Mouse (Mus musculus): ENCODE data around the gene B3gat2.
A peak's percentile ranks its signal among the peaks of the same experiment; 100 is the strongest.

The B3gat2 gene

GRCm38 (mm10) chr1:23761502-23762135, at the start of gene B3gat2:
Gene B3gat2, plus strand, starts transcription at chr1:23761753.
- peak; percentile 61 for DNase-seq (ENCODE audit: low read depth, low spot score)

GRCm38 (mm10) chr1:23720326-23720725, 41.2 kb upstream of the B3gat2 start:
- no peak for DNase-seq (ENCODE audit: low read depth, low spot score)

GRCm38 (mm10) chr1:23721036-23721435, 40.5 kb upstream of the B3gat2 start:
- no peak for DNase-seq (ENCODE audit: low read depth, low spot score)

- DNase-seq (ENCODE audit: low read depth, low spot score): no peak
Observed at GRCm38 (mm10) chr1:23722469-23723372, 38.8 kb upstream of the B3gat2 start.

- DNase-seq (ENCODE audit: low read depth, low spot score): no peak
Observed at GRCm38 (mm10) chr1:23731324-23731723, 30.2 kb upstream of the B3gat2 start.

GRCm38 (mm10) chr1:23750864-23751532, 10.6 kb upstream of the B3gat2 start:
- no peak for DNase-seq (ENCODE audit: low read depth, low spot score)

GRCm38 (mm10) chr1:23753091-23753490, 8.5 kb upstream of the B3gat2 start:
- DNase-seq (ENCODE audit: low read depth, low spot score): no peak

- no peak for DNase-seq (ENCODE audit: low read depth, low spot score)
Observed at GRCm38 (mm10) chr1:23753591-23753990, 8.0 kb upstream of the B3gat2 start.

GRCm38 (mm10) chr1:23754340-23754739, 7.2 kb upstream of the B3gat2 start:
- DNase-seq (ENCODE audit: low read depth, low spot score): no peak

GRCm38 (mm10) chr1:23754967-23755366, 6.6 kb upstream of the B3gat2 start:
- DNase-seq (ENCODE audit: low read depth, low spot score): no peak

GRCm38 (mm10) chr1:23762136-23762687, 659 bp downstream of the B3gat2 start:
- DNase-seq (ENCODE audit: low read depth, low spot score): peak; percentile 30

GRCm38 (mm10) chr1:23762782-23763630, 1.5 kb downstream of the B3gat2 start:
- DNase-seq (ENCODE audit: low read depth, low spot score): peak; percentile 94

- DNase-seq (ENCODE audit: low read depth, low spot score): peak; percentile 34
Observed at GRCm38 (mm10) chr1:23763726-23764125, 2.2 kb downstream of the B3gat2 start.

GRCm38 (mm10) chr1:23764710-23765109, 3.2 kb downstream of the B3gat2 start:
- DNase-seq (ENCODE audit: low read depth, low spot score): no peak

GRCm38 (mm10) chr1:23773039-23773438, 11.5 kb downstream of the B3gat2 start:
- no peak for DNase-seq (ENCODE audit: low read depth, low spot score)

- peak; percentile 85 for DNase-seq (ENCODE audit: low read depth, low spot score)
Observed at GRCm38 (mm10) chr1:23792737-23793533, 31.4 kb downstream of the B3gat2 start.

GRCm38 (mm10) chr1:23798306-23798705, 36.8 kb downstream of the B3gat2 start:
- peak; percentile 11 for DNase-seq (ENCODE audit: low read depth, low spot score)

- no peak for DNase-seq (ENCODE audit: low read depth, low spot score)
Observed at GRCm38 (mm10) chr1:23821615-23822014, 60.1 kb downstream of the B3gat2 start.

- DNase-seq (ENCODE audit: low read depth, low spot score): peak; percentile 88
Observed at GRCm38 (mm10) chr1:23826887-23827758, 65.6 kb downstream of the B3gat2 start.
